Comparison of ENCODE assay signal across 15 mouse cellular contexts in the genomic region with DNA sequence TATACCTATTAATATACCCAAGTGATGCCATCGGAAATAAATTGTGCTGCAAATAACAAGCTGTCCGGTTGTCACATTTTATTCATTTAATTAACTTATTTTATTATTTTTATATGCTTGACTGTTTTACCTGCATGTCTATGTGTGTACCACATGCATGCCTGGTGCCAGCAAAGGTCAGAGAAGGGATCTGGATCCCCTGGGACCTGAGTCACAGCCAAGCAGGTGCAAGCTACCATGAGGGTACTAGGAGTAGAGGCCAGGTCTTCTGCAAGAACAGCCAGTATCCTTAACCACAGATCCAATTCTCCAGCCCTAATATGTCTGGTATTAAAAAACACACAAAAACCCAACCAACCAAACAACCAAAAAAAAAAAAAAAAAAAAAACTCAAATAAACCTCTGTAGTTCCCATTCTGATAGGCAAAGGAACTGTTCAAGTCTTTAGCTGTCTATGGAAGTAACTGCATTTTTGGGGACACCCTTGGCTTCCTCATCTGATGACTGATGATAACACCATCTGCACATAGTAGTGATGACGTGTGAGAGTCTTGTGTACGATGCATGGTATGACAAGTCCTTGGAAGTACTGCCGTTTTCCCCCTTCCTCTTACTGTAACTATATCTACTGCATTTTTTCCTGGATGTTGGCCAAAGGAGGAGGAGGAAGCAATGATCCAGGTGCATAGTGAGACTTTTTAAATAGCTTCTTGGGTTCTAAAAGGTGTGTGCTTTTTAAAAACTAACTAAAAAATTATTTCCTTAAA.
"Had no signal": no experiment of that assay in that cellular context is flagged by ENCODE, and none has a peak within 500 bp of the region (broad histone marks: within the 10 kb centered on the region; RNA-seq: fewer than 3 reads in every experiment).

No protein-coding gene starts in this region.

- H3K27me3 ChIP-seq: limb, embryonic 13.5 days; neural tube, embryonic 12.5 days; neural tube, embryonic 15.5 days had no signal

- ATAC-seq: intestine, embryonic 16.5 days; liver, postnatal 0 days had no signal

- H3K4me1 ChIP-seq: limb, embryonic 10.5 days; limb, embryonic 13.5 days; neural tube, embryonic 12.5 days; neural tube, embryonic 15.5 days had no signal

- H3K27ac ChIP-seq: limb, embryonic 10.5 days; limb, embryonic 13.5 days; liver, embryonic 14.5 days; macrophage; neural tube, embryonic 12.5 days; neural tube, embryonic 15.5 days had no signal

- H3K4me2 ChIP-seq: limb, embryonic 13.5 days; lung, embryonic 14.5 days; neural tube, embryonic 12.5 days; neural tube, embryonic 15.5 days had no signal

- H3K9ac ChIP-seq: limb, embryonic 13.5 days; liver, embryonic 14.5 days; liver, postnatal 0 days; lung, embryonic 14.5 days; neural tube, embryonic 12.5 days; neural tube, embryonic 15.5 days had no signal

- H3K4me3 ChIP-seq: limb, embryonic 10.5 days; limb, embryonic 13.5 days; neural tube, embryonic 12.5 days; neural tube, embryonic 15.5 days had no signal

- H3K9me3 ChIP-seq: limb, embryonic 10.5 days; limb, embryonic 13.5 days; neural tube, embryonic 12.5 days; neural tube, embryonic 15.5 days had no signal

- DNase-seq: kidney, adult 18-20 months; kidney, postnatal 4 days; liver; liver, postnatal 0 days; right cerebral cortex, postnatal 25 days; spleen, adult 18-20 months; thymus, postnatal 25 days had no signal

- H3K36me3 ChIP-seq: neural tube, embryonic 12.5 days had no signal
